Mouse (Mus musculus) forebrain, embryonic 12.5 days (tissue): Measurements from ENCODE around the gene Oxt. TPM values are rescaled to one million over a fixed set of nuclear protein-coding genes. Genes with fewer than 3 reads are reported as not detected.
"Not testable (repeated sequence)": the region's sequence is repeated elsewhere in the genome, so short reads cannot be mapped to it uniquely, and the experiment has no call there.

Experiments used
- ATAC-seq: fragments of 200-750 bp; cut with Nextera tagmentation; 2 replicates; pipeline ENCODE4 v1.8.0; 2017; ENCODE audit warnings: moderate TSS enrichment; ENCODE audit not compliant: low FRiP score
- H3K27ac ChIP-seq: fragments of 300-500 bp; sonication (generic); 2 replicates; pipeline ENCODE4 v1.5.1; 2016; ENCODE audit warnings: mild to moderate bottlenecking
- H3K27me3 ChIP-seq: fragments of 300-500 bp; sonication (generic); 2 replicates; pipeline ENCODE4 v1.6.1; 2016; ENCODE audit warnings: mild to moderate bottlenecking
- H3K36me3 ChIP-seq: fragments of 300-500 bp; sonication (generic); replicated peaks from 2 replicates; pipeline ENCODE4 v1.6.1; 2016; ENCODE audit warnings: mild to moderate bottlenecking
- H3K4me1 ChIP-seq: fragments of 300-500 bp; sonication (generic); 2 replicates; pipeline ENCODE4 v1.6.1; 2016
- H3K4me2 ChIP-seq: fragments of 300-500 bp; sonication (generic); 2 replicates; pipeline ENCODE4 v1.6.1; 2016; ENCODE audit warnings: mild to moderate bottlenecking, moderate library complexity
- H3K4me3 ChIP-seq: fragments of 300-500 bp; sonication (generic); replicated peaks from 2 replicates; pipeline ENCODE4 v1.5.1; 2016; ENCODE audit warnings: mild to moderate bottlenecking
- H3K9ac ChIP-seq: fragments of 300-500 bp; sonication (generic); 2 replicates; pipeline ENCODE4 v1.6.1; 2016; ENCODE audit warnings: mild to moderate bottlenecking
- H3K9me3 ChIP-seq: fragments of 300-500 bp; sonication (generic); 2 replicates; pipeline ENCODE4 v1.6.1; 2016
- WGBS: fragments of 180-500 bp; shearing (Covaris S2); methylation state at CpG from one replicate; pipeline ENCODE4 v1.1.7; 2016; 5-methylcytosine and 5-hydroxymethylcytosine counted together
- polyA plus RNA-seq: library from polyadenylated mRNA; unstranded; fragments of >200 nt; fragmentation: Nextera tagmentation; extraction: Ambion mirVana; gene quantifications from 2 replicates; pipeline ENCODE4 v1.2.1, GENCODE M21; 2016

Oxt gene
- polyA plus RNA-seq, 1 experiment from 2014 or later: not detected

GRCm38 (mm10) chr2:130558015-130558414, 18.0 kb upstream of the Oxt start:
- Histone ChIP-seq H3K4me3 (no peak overlapping the region), H3K4me1 (peaks cover 5% of the 10 kb centered on the region), H3K27me3 (no peaks in the 10 kb centered on the region), H3K9me3 (no peaks in the 10 kb centered on the region), H3K4me2 (no peak overlapping the region), H3K27ac (no peak overlapping the region), H3K36me3 (peaks cover 43% of the 10 kb centered on the region), H3K9ac (no peak overlapping the region)
- 68% methylated on average over 2 of the region's 2 CpGs for WGBS
- no peak for ATAC-seq

- peaks cover 21% of the 10 kb centered on the region for H3K4me1 ChIP-seq
- no peaks in the 10 kb centered on the region for H3K27me3 ChIP-seq
- peak within 1 kb of the TSS; percentile 92 for H3K4me2 ChIP-seq
- WGBS: under 1% methylated on average over 61 of the region's 61 CpGs
- H3K4me3 ChIP-seq: peak within 1 kb of the TSS; percentile 92
- peak within 1 kb of the TSS; percentile 22; the same call in 1 of the 2 replicates for H3K27ac ChIP-seq
- H3K9me3 ChIP-seq: no peaks in the 10 kb centered on the region
- peak within 1 kb of the TSS; percentile 83 for H3K9ac ChIP-seq
- ATAC-seq: peak; percentile 100
- peaks cover 18% of the 10 kb centered on the region for H3K36me3 ChIP-seq
These were observed 12.5 kb upstream of the Oxt start, which contains the start of gene Mrps26 for GRCm38 (mm10) chr2:130563212-130564055. TSS of gene Mrps26 (plus strand) at chr2:130563742.

DNA sequence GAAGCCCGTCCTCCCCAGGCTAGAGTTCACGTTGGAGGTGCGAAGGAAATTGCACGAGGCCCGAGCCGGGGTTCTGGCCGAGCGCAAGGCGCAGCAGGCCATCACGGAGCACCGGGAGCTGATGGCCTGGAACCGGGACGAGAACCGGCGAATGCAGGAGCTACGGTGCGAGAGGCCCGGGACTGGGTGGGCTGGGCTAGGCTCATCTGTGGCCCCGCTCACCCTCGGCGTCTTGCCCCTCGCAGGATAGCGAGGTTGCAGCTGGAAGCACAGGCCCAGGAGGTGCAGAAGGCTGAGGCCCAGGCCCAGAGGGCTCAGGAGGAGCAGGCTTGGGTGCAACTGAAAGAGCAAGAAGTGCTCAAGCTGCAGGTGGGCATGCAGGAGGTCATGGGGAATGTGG, 11.9 kb upstream of the Oxt start:
- H3K27ac ChIP-seq: no peak overlapping the region
- peak; percentile 33 for ATAC-seq
- peak overlapping the region; percentile 83 for H3K9ac ChIP-seq
- H3K4me3 ChIP-seq: peak overlapping the region; percentile 92
- peaks cover 21% of the 10 kb centered on the region for H3K4me1 ChIP-seq
- H3K27me3 ChIP-seq: no peaks in the 10 kb centered on the region
- WGBS: under 1% methylated on average over 23 of the region's 23 CpGs
- H3K4me2 ChIP-seq: peak overlapping the region; percentile 92
- no peaks in the 10 kb centered on the region for H3K9me3 ChIP-seq
- H3K36me3 ChIP-seq: peaks cover 18% of the 10 kb centered on the region

- Histone ChIP-seq H3K4me1 (peaks cover 21% of the 10 kb centered on the region), H3K27me3 (no peaks in the 10 kb centered on the region), H3K9me3 (no peaks in the 10 kb centered on the region), H3K27ac (no peak overlapping the region), H3K4me3 (peak overlapping the region; percentile 92; the same call in 1 of the 2 replicates), H3K9ac (peak overlapping the region; percentile 83; the same call in 1 of the 2 replicates), H3K4me2 (peak overlapping the region; percentile 92), H3K36me3 (peaks cover 18% of the 10 kb centered on the region)
- ATAC-seq: no peak
- WGBS: 84% methylated on average over 8 of the region's 8 CpGs
These were observed 11.0 kb upstream of the Oxt start for GRCm38 (mm10) chr2:130564983-130565382.

DNA sequence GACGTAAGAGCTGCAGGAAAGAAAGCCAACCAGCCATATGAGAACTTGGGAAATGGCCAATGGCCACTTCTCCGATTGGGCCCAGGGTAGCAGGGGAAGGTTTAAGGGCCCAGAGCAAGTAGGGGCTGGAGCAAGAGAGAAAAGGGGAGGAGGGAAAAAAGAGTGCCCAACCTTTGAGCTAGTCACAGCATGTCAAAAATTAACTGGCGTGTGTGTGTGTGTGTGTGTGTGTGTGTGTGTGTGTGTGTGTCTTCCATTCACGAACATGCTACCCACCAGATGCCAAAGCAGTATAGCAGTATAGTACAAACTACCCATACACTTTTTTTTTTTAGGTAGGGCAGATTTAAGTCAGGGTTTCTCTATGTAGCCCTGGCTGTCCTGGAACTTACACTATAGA, 7.1 kb upstream of the Oxt start:
- Histone ChIP-seq H3K36me3 (peaks cover 18% of the 10 kb centered on the region), H3K4me2 (no peak overlapping the region), H3K9me3 (no peaks in the 10 kb centered on the region), H3K9ac (no peak overlapping the region), H3K27me3 (0 out of 2 replicates have a peak, but pooled peaks cover 3% of the 10 kb centered on the region), H3K27ac (no peak overlapping the region), H3K4me3 (no peak overlapping the region), H3K4me1 (peaks cover 12% of the 10 kb centered on the region)
- WGBS: 91% methylated on average over 4 of the region's 4 CpGs
- no peak for ATAC-seq

- no peaks in the 10 kb centered on the region for H3K9me3 ChIP-seq
- no peak overlapping the region for H3K27ac ChIP-seq
- no peak overlapping the region for H3K4me2 ChIP-seq
- H3K36me3 ChIP-seq: peaks cover 18% of the 10 kb centered on the region
- H3K9ac ChIP-seq: no peak overlapping the region
- peaks cover 11% of the 10 kb centered on the region for H3K27me3 ChIP-seq
- no peak overlapping the region for H3K4me3 ChIP-seq
- no peak for ATAC-seq
- H3K4me1 ChIP-seq: peaks cover 3% of the 10 kb centered on the region
These were observed 6.0 kb upstream of the Oxt start for GRCm38 (mm10) chr2:130569926-130570325.

- no peak overlapping the region for H3K27ac ChIP-seq
- H3K36me3 ChIP-seq: no peaks in the 10 kb centered on the region
- no peak overlapping the region for H3K4me2 ChIP-seq
- H3K4me3 ChIP-seq: no peak overlapping the region
- 76% methylated on average over 5 of the region's 5 CpGs for WGBS
- peaks cover 16% of the 10 kb centered on the region for H3K4me1 ChIP-seq
- H3K9me3 ChIP-seq: no peaks in the 10 kb centered on the region
- peaks cover 61% of the 10 kb centered on the region for H3K27me3 ChIP-seq
- no peak overlapping the region for H3K9ac ChIP-seq
- no peak for ATAC-seq
These were observed 1.0 kb upstream of the Oxt start for GRCm38 (mm10) chr2:130574960-130575359.

DNA sequence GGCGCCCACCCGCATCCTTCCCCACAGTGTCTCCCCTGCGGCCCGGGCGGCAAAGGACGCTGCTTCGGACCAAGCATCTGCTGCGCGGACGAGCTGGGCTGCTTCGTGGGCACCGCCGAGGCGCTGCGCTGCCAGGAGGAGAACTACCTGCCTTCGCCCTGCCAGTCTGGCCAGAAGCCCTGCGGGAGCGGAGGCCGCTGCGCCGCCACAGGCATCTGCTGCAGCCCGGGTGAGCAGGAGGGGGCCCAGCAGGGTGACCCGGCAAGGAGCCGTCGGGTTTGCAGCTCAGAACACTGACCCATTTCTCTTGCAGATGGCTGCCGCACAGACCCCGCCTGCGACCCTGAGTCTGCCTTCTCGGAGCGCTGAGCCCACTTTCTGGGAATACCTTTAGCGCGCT, 591 bp downstream of the Oxt start:
- H3K9ac ChIP-seq: 0 out of 2 replicates have a peak overlapping the region, but pooled peaks have one; percentile 21

GRCm38 (mm10) chr2:130577021-130577420, 1.0 kb downstream of the Oxt start:
- ATAC-seq: no peak
- H3K4me3 ChIP-seq: 0 out of 2 replicates have a peak overlapping the region, but pooled peaks have one; percentile 8
- H3K27ac ChIP-seq: no peak overlapping the region
- peaks cover 29% of the 10 kb centered on the region for H3K4me1 ChIP-seq
- WGBS: 5% methylated on average over 9 of the region's 9 CpGs
- H3K27me3 ChIP-seq: peaks cover 82% of the 10 kb centered on the region
- no peak overlapping the region for H3K9ac ChIP-seq
- H3K4me2 ChIP-seq: peak overlapping the region; percentile 50; the same call in 1 of the 2 replicates
- no peaks in the 10 kb centered on the region for H3K36me3 ChIP-seq
- no peaks in the 10 kb centered on the region for H3K9me3 ChIP-seq

More for the DNA sequence above, 591 bp downstream of the Oxt start:
- whole genome bisulfite sequencing: 1% methylated on average over 32 of the region's 32 CpGs
- not testable (repeated sequence) for ATAC-seq, H3K9me3 ChIP-seq, H3K27ac ChIP-seq, H3K36me3 ChIP-seq
- Histone ChIP-seq H3K4me2 (peak overlapping the region; percentile 50), H3K4me1 (peaks cover 29% of the 10 kb centered on the region), H3K4me3 (peak overlapping the region; percentile 30), H3K27me3 (peaks cover 77% of the 10 kb centered on the region)

- Histone ChIP-seq H3K27me3 (peaks cover 88% of the 10 kb centered on the region), H3K4me3 (0 out of 2 replicates have a peak overlapping the region, but pooled peaks have one; percentile 16), H3K9ac (no peak overlapping the region), H3K4me2 (peak overlapping the region; percentile 50; the same call in 1 of the 2 replicates), H3K4me1 (peaks cover 29% of the 10 kb centered on the region), H3K36me3 (no peaks in the 10 kb centered on the region), H3K9me3 (no peaks in the 10 kb centered on the region), H3K27ac (no peak overlapping the region)
- 4% methylated on average over 12 of the region's 12 CpGs for WGBS
- ATAC-seq: 0 out of 2 replicates have a peak, but pooled peaks have one; percentile 28
These were observed 1.7 kb downstream of the Oxt start for GRCm38 (mm10) chr2:130577632-130578031.

DNA sequence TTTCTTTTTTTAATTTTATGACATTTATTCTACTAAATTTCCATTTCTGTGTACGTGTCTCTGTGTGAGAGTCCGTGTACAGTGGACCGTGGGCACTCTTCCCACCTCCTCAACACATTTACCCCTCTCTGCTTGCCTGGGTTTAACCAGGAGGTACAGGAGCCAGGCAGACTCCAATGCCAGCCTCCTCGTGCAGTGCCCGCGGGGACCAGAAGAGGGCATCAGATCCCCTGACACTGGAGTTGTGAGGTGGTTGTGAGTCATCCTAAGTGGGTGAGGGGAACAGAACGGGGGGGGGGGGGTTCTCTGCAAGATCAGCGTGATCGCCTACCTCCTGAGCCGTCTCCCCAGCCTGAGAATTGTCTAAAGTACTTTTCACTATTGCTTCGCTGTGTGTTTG, 2.2 kb downstream of the Oxt start:
- no peak overlapping the region for H3K4me2 ChIP-seq
- ATAC-seq: no peak
- 4% methylated on average over 11 of the region's 11 CpGs for WGBS
- H3K4me3 ChIP-seq: no peak overlapping the region
- H3K9me3 ChIP-seq: no peaks in the 10 kb centered on the region
- H3K27me3 ChIP-seq: peaks cover 93% of the 10 kb centered on the region
- H3K4me1 ChIP-seq: peaks cover 29% of the 10 kb centered on the region
- no peaks in the 10 kb centered on the region for H3K36me3 ChIP-seq
- no peak overlapping the region for H3K27ac ChIP-seq
- H3K9ac ChIP-seq: no peak overlapping the region

DNA sequence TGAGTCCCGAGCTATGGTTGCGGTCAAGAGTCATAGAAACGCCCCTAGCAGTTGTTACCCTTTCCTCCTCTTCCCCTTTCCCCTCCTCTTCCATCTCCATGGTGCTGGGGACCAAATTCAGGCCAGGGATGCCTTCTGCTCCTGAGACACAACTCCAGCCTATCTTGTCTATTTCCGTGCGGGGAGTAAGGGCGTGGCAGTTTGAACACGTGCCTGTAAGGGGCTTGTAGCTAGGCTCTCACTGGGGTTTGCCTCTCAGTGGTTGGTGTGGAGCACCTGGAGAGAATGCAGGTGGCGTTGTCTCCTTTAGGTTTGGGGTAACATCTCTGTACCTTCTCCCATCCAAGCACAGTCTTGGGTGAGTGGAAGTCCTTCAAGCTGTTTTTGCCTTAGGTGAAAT, 3.8 kb downstream of the Oxt start:
- no peak for ATAC-seq
- Histone ChIP-seq H3K4me3 (no peak overlapping the region), H3K36me3 (no peaks in the 10 kb centered on the region), H3K27ac (no peak overlapping the region), H3K9me3 (no peaks in the 10 kb centered on the region), H3K4me2 (no peak overlapping the region), H3K4me1 (peaks cover 29% of the 10 kb centered on the region), H3K9ac (no peak overlapping the region), H3K27me3 (peaks cover 99% of the 10 kb centered on the region)
- 11% methylated on average over 8 of the region's 8 CpGs for WGBS
